Mouse (Mus musculus) testis, adult 2 months (tissue): ENCODE measurements around the gene Tmem132b. TPM values are rescaled to one million over a fixed set of nuclear protein-coding genes. Genes with fewer than 3 reads are reported as not detected.

Experiments
- H3K27ac ChIP-seq: fragments of 200-500 bp; 2 replicates; pipeline ENCODE4 v1.5.1; 2012; ENCODE audit warnings: low read depth, low read length; ENCODE audit not compliant: control insufficient read depth, insufficient read depth
- H3K27me3 ChIP-seq: fragments of 200-500 bp; 2 replicates; pipeline ENCODE4 v1.6.1; 2012; ENCODE audit warnings: mild to moderate bottlenecking, low read length, moderate library complexity; ENCODE audit not compliant: control insufficient read depth, insufficient read depth
- H3K36me3 ChIP-seq: fragments of 200-500 bp; 2 replicates; pipeline ENCODE4 v1.6.1; 2012; ENCODE audit warnings: mild to moderate bottlenecking, low read length; ENCODE audit not compliant: control insufficient read depth, insufficient read depth
- H3K4me1 ChIP-seq: fragments of 200-500 bp; 2 replicates; pipeline ENCODE4 v1.6.1; 2012; ENCODE audit warnings: low read length; ENCODE audit not compliant: control insufficient read depth, insufficient read depth
- H3K4me3 ChIP-seq: fragments of 200-500 bp; 2 replicates; pipeline ENCODE4 v1.5.1; 2012; ENCODE audit warnings: low read depth, mild to moderate bottlenecking, low read length, moderate library complexity, mixed read lengths; ENCODE audit not compliant: control insufficient read depth
- CTCF ChIP-seq: fragments of 200-500 bp; IDR thresholded peaks from 2 replicates; pipeline ENCODE4 v1.5.1; 2012; ENCODE audit warnings: low read depth, mild to moderate bottlenecking, inconsistent platforms, low read length, moderate library complexity; ENCODE audit not compliant: control insufficient read depth, insufficient read depth, insufficient replicate concordance
- POLR2A ChIP-seq: fragments of 200-500 bp; IDR thresholded peaks from 2 replicates; pipeline ENCODE4 v1.6.1; 2012; ENCODE audit warnings: low read depth, mild to moderate bottlenecking, inconsistent platforms, low read length, moderate library complexity; ENCODE audit not compliant: control insufficient read depth
- polyA plus RNA-seq: library from polyadenylated mRNA; depleted of rRNA; stranded (reverse); fragments of >200 nt; gene quantifications from 2 replicates; pipeline ENCODE4 v1.2.3, GENCODE M21; 2012

Tmem132b gene
- polyA plus RNA-seq, 1 experiment: 0.09 TPM

- Histone ChIP-seq H3K4me1 (peaks cover 6% of the 10 kb centered on the region), H3K36me3 (no peaks in the 10 kb centered on the region), H3K27me3 (peaks cover 6% of the 10 kb centered on the region), H3K27ac (no peak overlapping the region), H3K4me3 (no peak overlapping the region)
- TF ChIP-seq CTCF (no peak), POLR2A (no peak)
Measured at GRCm38 (mm10) chr5:125533225-125533900, 1.8 kb downstream of the Tmem132b start.

- no peak overlapping the region for H3K27ac ChIP-seq
- TF ChIP-seq POLR2A (no peak), CTCF (no peak)
- no peak overlapping the region for H3K4me3 ChIP-seq
- H3K36me3 ChIP-seq: no peaks in the 10 kb centered on the region
- peaks cover 6% of the 10 kb centered on the region for H3K4me1 ChIP-seq
- peaks cover 6% of the 10 kb centered on the region for H3K27me3 ChIP-seq
Measured at GRCm38 (mm10) chr5:125534168-125534610, 2.6 kb downstream of the Tmem132b start.

- no peak for TF ChIP-seq POLR2A
- no peak for TF ChIP-seq CTCF
- Histone ChIP-seq H3K27ac (no peak overlapping the region), H3K4me3 (no peak overlapping the region), H3K27me3 (peaks cover 6% of the 10 kb centered on the region), H3K4me1 (peaks cover 6% of the 10 kb centered on the region), H3K36me3 (no peaks in the 10 kb centered on the region)
Measured at GRCm38 (mm10) chr5:125534611-125535324, 3.2 kb downstream of the Tmem132b start.

GRCm38 (mm10) chr5:125545090-125545489 lies 13.5 kb downstream of the Tmem132b start:
- TF ChIP-seq CTCF (peak; percentile 32; the same call in 1 of the 2 replicates), POLR2A (no peak)
- H3K27me3 ChIP-seq: no peaks in the 10 kb centered on the region
- no peaks in the 10 kb centered on the region for H3K36me3 ChIP-seq
- no peak overlapping the region for H3K27ac ChIP-seq
- H3K4me1 ChIP-seq: peaks cover 4% of the 10 kb centered on the region; the same call in 1 of the 2 replicates
- no peak overlapping the region for H3K4me3 ChIP-seq

- Histone ChIP-seq H3K4me1 (peaks cover 4% of the 10 kb centered on the region; the same call in 1 of the 2 replicates), H3K27ac (no peak overlapping the region), H3K4me3 (no peak overlapping the region; the same call in 1 of the 2 replicates), H3K27me3 (no peaks in the 10 kb centered on the region), H3K36me3 (no peaks in the 10 kb centered on the region)
- TF ChIP-seq CTCF: no peak
- no peak for TF ChIP-seq POLR2A
Measured at GRCm38 (mm10) chr5:125546293-125546692, 14.7 kb downstream of the Tmem132b start.

GRCm38 (mm10) chr5:125549750-125550489 lies 18.3 kb downstream of the Tmem132b start:
- TF ChIP-seq POLR2A: no peak
- no peak for TF ChIP-seq CTCF
- Histone ChIP-seq H3K4me3 (no peak overlapping the region), H3K27ac (no peak overlapping the region), H3K27me3 (no peaks in the 10 kb centered on the region), H3K36me3 (no peaks in the 10 kb centered on the region), H3K4me1 (peaks cover 4% of the 10 kb centered on the region; the same call in 1 of the 2 replicates)

GRCm38 (mm10) chr5:125555732-125556131 lies 24.2 kb downstream of the Tmem132b start:
- no peaks in the 10 kb centered on the region for H3K4me1 ChIP-seq
- no peaks in the 10 kb centered on the region for H3K36me3 ChIP-seq
- no peak for TF ChIP-seq CTCF
- no peak for TF ChIP-seq POLR2A
- no peak overlapping the region for H3K27ac ChIP-seq
- H3K27me3 ChIP-seq: no peaks in the 10 kb centered on the region
- no peak overlapping the region for H3K4me3 ChIP-seq
